ENCODE assay signal across 8 mouse cellular contexts in genomic region chr2:122375391-122375991, GRCm38 (mm10). TPM values are rescaled to one million over a fixed set of nuclear protein-coding genes. Genes with fewer than 3 reads are reported as not detected.
DNase-seq lines count a peak whose midpoint lies in the region; ATAC-seq and TF ChIP-seq lines count a peak whose summit lies in the region.

No protein-coding gene starts in this region.

- peak overlapping the region; percentile 74 for H3K4me3 ChIP-seq in G1E (ENCODE audit: low read depth, low read length)
- H3K4me3 ChIP-seq in forebrain, postnatal 0 days (ENCODE audit: low read depth, low read length), result peak overlapping the region; percentile 76
- peak overlapping the region; percentile 81 for H3K4me3 ChIP-seq in lung, embryonic 16.5 days (ENCODE audit: low read length)

- H3K27ac ChIP-seq in forebrain, postnatal 0 days (ENCODE audit: low read depth, low read length), result peak overlapping the region; percentile 84
- H3K27ac ChIP-seq in lung, embryonic 16.5 days (ENCODE audit: low read length), result peak overlapping the region; percentile 93

- H3K9ac ChIP-seq in forebrain, postnatal 0 days, result peak overlapping the region; percentile 66
- peak overlapping the region; percentile 80 for H3K9ac ChIP-seq in lung, embryonic 16.5 days (ENCODE audit: low read length)

- DNase-seq in G1E (ENCODE audit: low spot score), result peak; percentile 77
- peak; percentile 94 to 99 for DNase-seq in cerebellum, adult 18-20 months
- peak; percentile 100 for DNase-seq in forebrain, postnatal 0 days
- DNase-seq in layer of hippocampus, adult 9-10 months (ENCODE audit: low spot score), result peak; percentile 99
- peak; percentile 89 for DNase-seq in ovary, postnatal 10 days (ENCODE audit: low spot score)
- DNase-seq in thymus, postnatal 10 days (ENCODE audit: low spot score in 2 of 2), result peak; percentile 88 to 93

- H3K27me3 ChIP-seq in G1E (ENCODE audit: insufficient read depth, low read length), result peaks cover 4% of the 10 kb centered on the region
- no peaks in the 10 kb centered on the region for H3K27me3 ChIP-seq in forebrain, postnatal 0 days (ENCODE audit: insufficient read depth, low read length)
- peaks cover 5% of the 10 kb centered on the region; the same call in 1 of the 2 replicates for H3K27me3 ChIP-seq in lung, embryonic 16.5 days (ENCODE audit: control insufficient read depth, insufficient read depth, low read depth, low read length)

- H3K4me2 ChIP-seq in forebrain, postnatal 0 days (ENCODE audit: low read depth), result peak overlapping the region; percentile 85
- peak overlapping the region; percentile 91 for H3K4me2 ChIP-seq in lung, embryonic 16.5 days (ENCODE audit: low read depth, low read length)

- under 1% methylated on average over 32 of the region's 32 CpGs for WGBS in forebrain, postnatal 0 days
- WGBS in lung, embryonic 16.5 days, result under 1% methylated on average over 32 of the region's 32 CpGs

- peaks cover 31% of the 10 kb centered on the region for H3K4me1 ChIP-seq in G1E (ENCODE audit: insufficient read depth, low read depth, low read length)
- H3K4me1 ChIP-seq in forebrain, postnatal 0 days (ENCODE audit: insufficient read depth), result 0 out of 2 replicates have a peak, but pooled peaks cover 3% of the 10 kb centered on the region
- H3K4me1 ChIP-seq in lung, embryonic 16.5 days (replicated peaks; ENCODE audit: control insufficient read depth, insufficient read depth, low read length), result no peaks in the 10 kb centered on the region

- TF ChIP-seq CTCF in G1E (IDR thresholded peaks at IDR 0.05; ENCODE audit: low read depth, low read length), result no peak
- no peak for TF ChIP-seq CTCF in forebrain, postnatal 0 days (IDR thresholded peaks at IDR 0.05; ENCODE audit: low read depth)

- no peaks in the 10 kb centered on the region for H3K9me3 ChIP-seq in G1E (replicated peaks)
- H3K9me3 ChIP-seq in forebrain, postnatal 0 days (ENCODE audit: low read length), result no peaks in the 10 kb centered on the region
- no peaks in the 10 kb centered on the region for H3K9me3 ChIP-seq in lung, embryonic 16.5 days (ENCODE audit: control insufficient read depth, low read length)

- no peaks in the 10 kb centered on the region for H3K36me3 ChIP-seq in G1E (replicated peaks)
- H3K36me3 ChIP-seq in forebrain, postnatal 0 days (ENCODE audit: insufficient read depth), result no peaks in the 10 kb centered on the region
- H3K36me3 ChIP-seq in lung, embryonic 16.5 days (ENCODE audit: control insufficient read depth, insufficient read depth, low read length), result no peaks in the 10 kb centered on the region

- ATAC-seq in G1E (ENCODE audit: extremely low read depth, insufficient number of reproducible peaks, low FRiP score, poor library complexity, severe bottlenecking), result peak; percentile 71
- peak; percentile 78 for ATAC-seq in forebrain, postnatal 0 days
- peak; percentile 68 to 79 for ATAC-seq in hematopoietic stem cell, adult 5-6 weeks (replicated peaks in 1 of 2; ENCODE audit: insufficient read depth in 1 of 2, low FRiP score in 2 of 2, low TSS enrichment in 1 of 2, low read depth in 1 of 2, poor library complexity in 2 of 2, severe bottlenecking in 2 of 2)
- ATAC-seq in lung, embryonic 16.5 days (ENCODE audit: low read depth), result peak; percentile 89

RNA-seq across cellular contexts. Expression of gene Shf, which starts 6.5 kb away (rescaled TPM):
- total RNA-seq in G1E (2014; fragmentation: Nextera tagmentation) (not detected in 2 replicates), G1E (2017) (0.22 and 0.35 TPM in 2 replicates)
- 0.27 and 0.54 TPM in 2 replicates for polyA plus RNA-seq in G1E (2012)
- 69.3 and 70.7 TPM in 2 replicates for total RNA-seq in forebrain, postnatal 0 days (2014; rRNA removed)
- polyA plus RNA-seq in forebrain, postnatal 0 days (2015; fragmentation: Nextera tagmentation; extraction: Ambion mirVana), result 6.7 and 7.7 TPM in 2 replicates
- total RNA-seq in hematopoietic stem cell, adult 5-6 weeks (2017), result 2.8 and 4.7 TPM in 2 replicates
- polyA plus RNA-seq in lung, embryonic 16.5 days (2015; fragmentation: Nextera tagmentation; extraction: Ambion mirVana), result 2.5 and 2.9 TPM in 2 replicates

RNA-seq across cellular contexts. Expression of gene Slc28a2, which starts 50.8 kb away (rescaled TPM):
- total RNA-seq in G1E (2014; fragmentation: Nextera tagmentation), result 0.19 TPM in 1 of 2 replicates, not detected in the other
- total RNA-seq in G1E (2017), result 0.05 and 0.06 TPM in 2 replicates
- polyA plus RNA-seq in G1E (2012), result 0.01 TPM in 1 of 2 replicates, not detected in the other
- 0.05 and 0.15 TPM in 2 replicates for total RNA-seq in forebrain, postnatal 0 days (2014; rRNA removed)
- polyA plus RNA-seq in forebrain, postnatal 0 days (2015; fragmentation: Nextera tagmentation; extraction: Ambion mirVana), result 0.08 and 0.15 TPM in 2 replicates
- total RNA-seq in hematopoietic stem cell, adult 5-6 weeks (2017), result 25.6 and 36.6 TPM in 2 replicates
- 0.14 and 0.24 TPM in 2 replicates for polyA plus RNA-seq in lung, embryonic 16.5 days (2015; fragmentation: Nextera tagmentation; extraction: Ambion mirVana)

Comparison
In these comparisons a context has a peak if more than half of its experiments do, and no peak if none do; other contexts are left out.
1. Peak in every context shown above with its lines: DNase-seq, ATAC-seq, H3K4me3 ChIP-seq and H3K27ac ChIP-seq.
2. RNA of gene Shf, which starts 6.5 kb away (total RNA-seq): 69.3 to 70.7 TPM in forebrain, postnatal 0 days; 2.8 to 4.7 TPM in hematopoietic stem cell, adult 5-6 weeks and 0.22 to 0.35 TPM in G1E; every median in the first group is over 10 times any median in the second.
3. RNA of gene Slc28a2, which starts 50.8 kb away (total RNA-seq): 25.6 to 36.6 TPM in hematopoietic stem cell, adult 5-6 weeks; 0.05 to 0.19 TPM in G1E and 0.05 to 0.15 TPM in forebrain, postnatal 0 days; every median in the first group is over 10 times any median in the second.